Mouse (Mus musculus) limb, embryonic 14.5 days (tissue): ENCODE data around the gene Npc2. TPM values are rescaled to one million over a fixed set of nuclear protein-coding genes. Genes with fewer than 3 reads are reported as not detected.

ENCODE experiments used
- ATAC-seq: fragments of 200-750 bp; cut with Nextera tagmentation; 2 replicates; pipeline ENCODE4 v1.8.0; 2017; ENCODE audit warnings: low read depth, moderate number of reproducible peaks, moderate TSS enrichment; ENCODE audit not compliant: low FRiP score
- DNase-seq: peaks from one replicate; pipeline ENCODE4 v3.0.0-alpha.2; 2015; ENCODE audit warnings: low spot score
- H3K27ac ChIP-seq: fragments of 300-500 bp; sonication (generic); replicated peaks from 2 replicates; pipeline ENCODE4 v1.5.1; 2014; ENCODE audit warnings: low read depth, mild to moderate bottlenecking, low read length, moderate library complexity, mixed read lengths
- H3K27me3 ChIP-seq: fragments of 300-500 bp; sonication (generic); 2 replicates; pipeline ENCODE4 v1.6.1; 2014; ENCODE audit warnings: low read length, mixed read lengths; ENCODE audit not compliant: control insufficient read depth, insufficient read depth
- H3K36me3 ChIP-seq: fragments of 300-500 bp; sonication (generic); 2 replicates; pipeline ENCODE4 v1.6.1; 2014; ENCODE audit warnings: mild to moderate bottlenecking, low read length, moderate library complexity, mixed read lengths; ENCODE audit not compliant: control insufficient read depth, insufficient read depth
- H3K4me1 ChIP-seq: fragments of 300-500 bp; sonication (generic); 2 replicates; pipeline ENCODE4 v1.6.1; 2014; ENCODE audit warnings: antibody characterized with exemption, low read length, mixed read lengths; ENCODE audit not compliant: control insufficient read depth, insufficient read depth
- H3K4me2 ChIP-seq: fragments of 300-500 bp; sonication (generic); replicated peaks from 2 replicates; pipeline ENCODE4 v1.6.1; 2014; ENCODE audit warnings: low read depth, mild to moderate bottlenecking, low read length, moderate library complexity; ENCODE audit not compliant: severe bottlenecking
- H3K4me3 ChIP-seq: fragments of 300-500 bp; sonication (generic); replicated peaks from 2 replicates; pipeline ENCODE4 v1.5.1; 2014; ENCODE audit warnings: low read length
- H3K9ac ChIP-seq: fragments of 300-500 bp; sonication (generic); 2 replicates; pipeline ENCODE4 v1.6.1; 2014; ENCODE audit warnings: mild to moderate bottlenecking, low read depth, low read length, moderate library complexity; ENCODE audit not compliant: severe bottlenecking
- H3K9me3 ChIP-seq: fragments of 300-500 bp; sonication (generic); 2 replicates; pipeline ENCODE4 v1.6.1; 2016; ENCODE audit warnings: low read length; ENCODE audit not compliant: control insufficient read depth
- POLR2A ChIP-seq: fragments of 200-500 bp; IDR thresholded peaks from 2 replicates; pipeline ENCODE4 v1.8.0; 2012; ENCODE audit warnings: inconsistent platforms, mild to moderate bottlenecking, moderate library complexity, borderline replicate concordance; ENCODE audit not compliant: insufficient read depth, insufficient read length; ENCODE audit errors: extremely low read depth
- WGBS: fragments of 180-500 bp; shearing (Covaris S2); extraction: QIAGEN DNeasy Blood & Tissue Kit; methylation state at CpG from one replicate; pipeline ENCODE4 v1.1.7; 2014; 5-methylcytosine and 5-hydroxymethylcytosine counted together
- polyA plus RNA-seq, 2 experiments: library from polyadenylated mRNA; depleted of rRNA in 1 of 2; stranded (reverse) in 1 of 2; unstranded in 1 of 2; fragments of >200 nt; fragmentation: Nextera tagmentation in 1 of 2; extraction: Ambion mirVana in 1 of 2; gene quantifications; 2 replicates each; pipeline versions ENCODE4 v1.2.1 to v1.2.3; 2012 to 2014

The Npc2 gene
- polyA plus RNA-seq, 2 experiments = 65.1 to 87.7 TPM

GRCm38 (mm10) chr12:84769624-84770023 is 3.3 kb downstream of the Npc2 start:
- no peak for DNase-seq
- no peak overlapping the region for H3K4me2 ChIP-seq
- peaks cover 22% of the 10 kb centered on the region for H3K36me3 ChIP-seq
- no peak for ATAC-seq
- peaks cover 13% of the 10 kb centered on the region for H3K4me1 ChIP-seq
- no peak for TF ChIP-seq POLR2A
- no peaks in the 10 kb centered on the region for H3K27me3 ChIP-seq
- 87% methylated on average over 6 of the region's 7 CpGs for WGBS
- H3K27ac ChIP-seq = no peak overlapping the region
- H3K4me3 ChIP-seq = no peak overlapping the region
- no peaks in the 10 kb centered on the region for H3K9me3 ChIP-seq
- no peak overlapping the region for H3K9ac ChIP-seq

GRCm38 (mm10) chr12:84767510-84767909 is 5.4 kb downstream of the Npc2 start:
- H3K9ac ChIP-seq = no peak overlapping the region
- H3K9me3 ChIP-seq = no peaks in the 10 kb centered on the region
- H3K27ac ChIP-seq = no peak overlapping the region
- no peak overlapping the region for H3K4me2 ChIP-seq
- ATAC-seq (no peak), DNase-seq (no peak)
- H3K4me1 ChIP-seq = peaks cover 7% of the 10 kb centered on the region; the same call in 1 of the 2 replicates
- no peaks in the 10 kb centered on the region for H3K27me3 ChIP-seq
- H3K36me3 ChIP-seq = peaks cover 43% of the 10 kb centered on the region
- no peak overlapping the region for H3K4me3 ChIP-seq
- WGBS = 85% methylated on average over 6 of the region's 6 CpGs
- TF ChIP-seq POLR2A = no peak

GRCm38 (mm10) chr12:84766113-84766735 is 6.7 kb downstream of the Npc2 start:
- ATAC-seq (no peak), DNase-seq (no peak)
- no peaks in the 10 kb centered on the region for H3K27me3 ChIP-seq
- TF ChIP-seq POLR2A = no peak
- H3K4me2 ChIP-seq = no peak overlapping the region
- H3K9me3 ChIP-seq = no peaks in the 10 kb centered on the region
- H3K36me3 ChIP-seq = peaks cover 43% of the 10 kb centered on the region
- whole genome bisulfite sequencing = 76% methylated on average over 5 of the region's 5 CpGs
- peaks cover 4% of the 10 kb centered on the region; the same call in 1 of the 2 replicates for H3K4me1 ChIP-seq
- no peak overlapping the region for H3K27ac ChIP-seq
- no peak overlapping the region for H3K9ac ChIP-seq
- no peak overlapping the region for H3K4me3 ChIP-seq

GRCm38 (mm10) chr12:84765506-84765905 is 7.4 kb downstream of the Npc2 start:
- Histone ChIP-seq H3K4me1 (no peaks in the 10 kb centered on the region), H3K9me3 (no peaks in the 10 kb centered on the region), H3K4me3 (no peak overlapping the region), H3K4me2 (no peak overlapping the region), H3K27me3 (no peaks in the 10 kb centered on the region), H3K36me3 (peaks cover 41% of the 10 kb centered on the region), H3K9ac (no peak overlapping the region), H3K27ac (no peak overlapping the region)
- DNase-seq (no peak), ATAC-seq (no peak)
- no peak for TF ChIP-seq POLR2A
- WGBS = 86% methylated on average over 15 of the region's 15 CpGs

GRCm38 (mm10) chr12:84764756-84765155 is 8.2 kb downstream of the Npc2 start:
- 80% methylated on average over 7 of the region's 7 CpGs for WGBS
- no peak for DNase-seq
- H3K4me2 ChIP-seq = no peak overlapping the region
- no peaks in the 10 kb centered on the region for H3K9me3 ChIP-seq
- ATAC-seq = no peak
- no peaks in the 10 kb centered on the region for H3K27me3 ChIP-seq
- H3K9ac ChIP-seq = no peak overlapping the region
- no peaks in the 10 kb centered on the region for H3K4me1 ChIP-seq
- TF ChIP-seq POLR2A = no peak
- no peak overlapping the region for H3K4me3 ChIP-seq
- peaks cover 46% of the 10 kb centered on the region for H3K36me3 ChIP-seq
- no peak overlapping the region for H3K27ac ChIP-seq
